Mouse (Mus musculus): ENCODE results near the gene Letm1. TPM values are rescaled to one million over a fixed set of nuclear protein-coding genes. Genes with fewer than 3 reads are reported as not detected.
A peak's percentile ranks its signal among the peaks of the same experiment; 100 is the strongest.

Gene Letm1
- polyA plus RNA-seq, 2 experiments = 31.3 to 44.4 TPM

DNA sequence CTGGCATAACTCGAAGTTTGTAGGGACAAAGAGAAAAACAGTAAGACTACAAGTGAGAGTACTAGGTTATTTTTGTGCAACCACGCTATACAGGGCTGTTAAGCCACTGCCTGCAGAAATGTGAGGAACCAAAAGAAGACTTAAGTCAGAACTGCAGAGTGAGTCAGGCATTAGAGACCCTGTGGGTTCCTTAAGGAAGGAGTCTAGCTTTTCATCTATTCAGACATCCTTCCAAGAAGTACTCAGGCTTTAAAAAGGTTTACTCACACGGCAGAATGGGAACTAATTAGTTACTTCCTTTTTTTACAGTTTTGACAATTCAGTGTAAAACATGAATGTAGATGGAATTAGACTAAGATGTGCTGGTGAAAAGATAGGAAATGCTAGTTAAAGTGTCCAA, 39.8 kb upstream of the Letm1 start:
- Histone ChIP-seq H3K36me3 (ENCODE audit: control insufficient read depth, insufficient read depth, low read length) (peaks cover 6% of the 10 kb centered on the region; the same call in 1 of the 2 replicates), H3K4me1 (ENCODE audit: control insufficient read depth, insufficient read depth, low read length) (peaks cover 9% of the 10 kb centered on the region), H3K9me3 (ENCODE audit: control insufficient read depth, low read length) (no peaks in the 10 kb centered on the region), H3K27me3 (ENCODE audit: control insufficient read depth, insufficient read depth, low read length) (no peaks in the 10 kb centered on the region), H3K9ac (ENCODE audit: low read depth, low read length, severe bottlenecking) (no peak overlapping the region), H3K27ac (replicated peaks; ENCODE audit: low read depth, low read length) (no peak overlapping the region), H3K4me3 (replicated peaks; ENCODE audit: low read length) (0 out of 2 replicates have a peak overlapping the region, but pooled peaks have one; percentile 100), H3K4me2 (replicated peaks; ENCODE audit: low read depth, low read length, severe bottlenecking) (peak overlapping the region; percentile 51)
- DNase-seq (ENCODE audit: low spot score) (no peak), ATAC-seq (ENCODE audit: low FRiP score, low read depth) (no peak)
- TF ChIP-seq POLR2A (IDR thresholded peaks at IDR 0.05; ENCODE audit: borderline replicate concordance, extremely low read depth, insufficient read depth, insufficient read length) = no peak
- WGBS = 26% methylated on average over 3 of the region's 3 CpGs

DNA sequence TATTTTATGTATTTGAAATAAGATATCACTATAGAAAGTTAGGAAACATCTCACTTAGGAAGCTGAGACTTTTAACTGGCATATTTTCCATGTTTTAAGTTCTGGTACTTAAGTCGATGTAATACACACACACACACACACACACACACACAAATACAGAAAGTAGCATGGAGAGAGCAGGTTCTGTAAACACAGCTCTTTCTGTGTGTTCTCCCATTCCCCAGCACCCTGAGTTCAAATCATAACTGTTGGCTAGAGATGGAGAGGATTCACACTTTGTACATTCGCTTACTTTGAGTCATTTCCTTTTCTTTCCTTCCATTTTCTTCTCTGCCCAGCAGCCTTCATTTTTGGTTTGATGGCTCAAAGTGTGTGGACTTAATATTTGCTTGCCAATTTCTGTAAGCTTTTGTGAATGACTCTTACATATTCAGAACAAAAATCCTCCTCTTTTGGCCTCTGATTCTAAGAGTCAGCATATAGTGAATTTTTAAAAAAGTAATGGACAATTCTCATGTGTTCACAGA, 39.3 kb upstream of the Letm1 start:
- ATAC-seq (ENCODE audit: low FRiP score, low read depth) = no peak
- WGBS = 48% methylated on average over 2 of the region's 2 CpGs
- H3K27ac ChIP-seq (replicated peaks; ENCODE audit: low read depth, low read length) = no peak overlapping the region
- peak overlapping the region; percentile 51 for H3K4me2 ChIP-seq (replicated peaks; ENCODE audit: low read depth, low read length, severe bottlenecking)
- H3K4me3 ChIP-seq (replicated peaks; ENCODE audit: low read length) = peak overlapping the region; percentile 100
- no peak for TF ChIP-seq POLR2A (IDR thresholded peaks at IDR 0.05; ENCODE audit: borderline replicate concordance, extremely low read depth, insufficient read depth, insufficient read length)
- peak overlapping the region; percentile 95 for H3K9ac ChIP-seq (ENCODE audit: low read depth, low read length, severe bottlenecking)
- no peaks in the 10 kb centered on the region for H3K27me3 ChIP-seq (ENCODE audit: control insufficient read depth, insufficient read depth, low read length)
- H3K4me1 ChIP-seq (ENCODE audit: control insufficient read depth, insufficient read depth, low read length) = peaks cover 9% of the 10 kb centered on the region
- H3K36me3 ChIP-seq (ENCODE audit: control insufficient read depth, insufficient read depth, low read length) = peaks cover 6% of the 10 kb centered on the region; the same call in 1 of the 2 replicates
- no peak for DNase-seq (ENCODE audit: low spot score)
- H3K9me3 ChIP-seq (ENCODE audit: control insufficient read depth, low read length) = no peaks in the 10 kb centered on the region

DNA sequence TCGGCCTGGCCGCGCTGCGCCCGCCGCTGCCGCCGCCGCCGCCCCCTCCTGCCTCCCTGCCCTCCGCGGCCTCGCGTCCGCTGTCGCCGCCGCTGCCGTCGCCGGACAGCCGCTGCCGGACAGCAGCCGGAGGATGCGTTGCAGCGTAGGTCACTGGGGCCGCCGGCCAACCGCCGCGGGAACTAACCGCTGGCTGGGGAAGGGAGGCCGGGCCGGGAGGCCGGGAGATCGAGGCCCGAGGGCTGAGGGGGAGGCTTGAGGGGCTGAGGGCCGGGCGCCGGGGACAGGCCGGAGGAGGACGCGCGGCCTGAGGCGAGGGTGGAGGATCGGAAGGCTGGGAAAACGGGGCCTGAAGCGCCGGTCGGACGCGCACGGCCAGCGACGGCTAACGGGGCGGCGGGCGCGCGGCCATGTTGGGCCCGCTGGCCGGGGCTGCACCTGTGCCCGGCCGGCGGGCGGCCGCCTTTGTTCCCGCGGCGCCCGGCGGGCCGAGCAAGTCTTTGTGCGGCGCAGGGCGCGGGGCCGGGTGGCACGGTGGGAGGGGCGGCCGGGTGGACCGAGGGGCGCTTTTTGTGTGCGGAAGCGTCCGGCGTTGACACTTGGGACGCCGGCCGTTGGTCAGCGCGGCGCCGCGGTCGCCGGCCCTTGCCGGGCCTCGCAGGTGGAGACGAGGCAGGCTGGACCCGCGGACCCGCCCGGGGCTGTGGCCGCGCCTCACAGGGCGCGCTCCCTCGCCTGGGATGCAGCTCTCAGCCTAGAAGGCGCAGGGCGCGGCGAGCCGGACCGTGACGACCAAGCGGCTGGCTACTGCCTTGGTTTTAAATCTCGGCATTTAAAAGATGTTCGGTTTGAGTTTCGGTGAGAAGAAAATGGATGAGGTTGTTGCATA, 38.4 kb upstream of the Letm1 start:
- H3K4me2 ChIP-seq (replicated peaks; ENCODE audit: low read depth, low read length, severe bottlenecking) = peak overlapping the region; percentile 51
- DNase-seq (ENCODE audit: low spot score) (peak; percentile 15), ATAC-seq (ENCODE audit: low FRiP score, low read depth) (peak; percentile 16; the same call in 1 of the 2 replicates)
- no peaks in the 10 kb centered on the region for H3K27me3 ChIP-seq (ENCODE audit: control insufficient read depth, insufficient read depth, low read length)
- no peaks in the 10 kb centered on the region for H3K9me3 ChIP-seq (ENCODE audit: control insufficient read depth, low read length)
- H3K4me1 ChIP-seq (ENCODE audit: control insufficient read depth, insufficient read depth, low read length) = peaks cover 9% of the 10 kb centered on the region
- H3K9ac ChIP-seq (ENCODE audit: low read depth, low read length, severe bottlenecking) = peak overlapping the region; percentile 95
- no peak for TF ChIP-seq POLR2A (IDR thresholded peaks at IDR 0.05; ENCODE audit: borderline replicate concordance, extremely low read depth, insufficient read depth, insufficient read length)
- under 1% methylated on average over 86 of the region's 121 CpGs for WGBS
- H3K4me3 ChIP-seq (replicated peaks; ENCODE audit: low read length) = peak overlapping the region; percentile 100
- peaks cover 6% of the 10 kb centered on the region; the same call in 1 of the 2 replicates for H3K36me3 ChIP-seq (ENCODE audit: control insufficient read depth, insufficient read depth, low read length)
- peak overlapping the region; percentile 94 for H3K27ac ChIP-seq (replicated peaks; ENCODE audit: low read depth, low read length)

DNA sequence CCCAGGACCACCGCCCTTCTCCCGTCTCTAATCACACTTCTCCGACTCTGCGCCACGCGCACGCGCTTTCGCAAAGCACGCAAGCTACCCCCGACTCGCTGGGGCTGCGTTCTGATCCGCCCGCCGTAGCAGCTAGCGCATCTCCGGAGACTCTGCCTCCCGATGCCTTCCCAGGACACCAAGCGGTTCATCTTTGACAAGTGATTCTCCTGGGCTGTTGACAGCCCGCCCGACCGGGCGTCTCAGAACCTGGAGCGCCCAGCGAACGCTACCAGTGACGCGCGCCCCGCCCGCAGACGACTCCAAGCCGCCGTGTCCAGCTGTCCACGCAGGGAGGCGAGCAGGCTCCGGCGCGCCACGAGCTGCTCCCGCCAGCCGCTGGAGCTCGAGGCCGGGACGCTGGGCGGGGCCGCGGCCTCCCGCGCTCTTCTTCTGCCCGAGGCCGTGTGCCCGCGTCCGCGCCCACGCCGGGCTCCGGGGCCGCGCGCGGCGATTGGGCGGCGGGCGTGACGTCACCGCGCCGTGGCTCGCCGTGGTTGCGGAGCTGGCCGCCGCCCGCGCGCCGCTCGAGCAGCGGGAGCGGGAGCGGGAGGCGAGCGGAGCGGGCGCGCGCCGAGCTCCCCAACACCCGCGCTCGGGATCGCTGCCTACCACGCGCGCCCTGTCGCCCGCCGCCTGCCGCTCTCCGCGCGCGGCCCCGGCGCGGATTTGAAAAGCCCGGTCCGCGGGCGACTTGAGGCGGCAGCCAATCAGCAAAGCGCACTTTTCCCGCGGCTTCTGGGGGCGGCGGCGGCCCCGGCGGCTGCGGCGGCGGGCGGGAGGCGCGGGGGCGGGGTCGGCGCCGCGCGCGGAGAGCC, 37.5 kb upstream of the Letm1 start, which contains the start of gene Nsd2:
Gene Nsd2 (plus strand): TSS at position 850 of the 857 bp plus-strand sequence.
- peak within 1 kb of the TSS; percentile 95 for H3K9ac ChIP-seq (ENCODE audit: low read depth, low read length, severe bottlenecking)
- 0 out of 2 replicates have a peak, but pooled peaks have one; percentile 55 for TF ChIP-seq POLR2A (IDR thresholded peaks at IDR 0.05; ENCODE audit: borderline replicate concordance, extremely low read depth, insufficient read depth, insufficient read length)
- H3K27ac ChIP-seq (replicated peaks; ENCODE audit: low read depth, low read length) = peak within 1 kb of the TSS; percentile 94
- peaks cover 6% of the 10 kb centered on the region; the same call in 1 of the 2 replicates for H3K36me3 ChIP-seq (ENCODE audit: control insufficient read depth, insufficient read depth, low read length)
- H3K4me2 ChIP-seq (replicated peaks; ENCODE audit: low read depth, low read length, severe bottlenecking) = peak within 1 kb of the TSS; percentile 83
- H3K4me1 ChIP-seq (ENCODE audit: control insufficient read depth, insufficient read depth, low read length) = peaks cover 9% of the 10 kb centered on the region
- H3K27me3 ChIP-seq (ENCODE audit: control insufficient read depth, insufficient read depth, low read length) = no peaks in the 10 kb centered on the region
- DNase-seq (ENCODE audit: low spot score) (peak; percentile 92), ATAC-seq (ENCODE audit: low FRiP score, low read depth) (peak; percentile 91)
- peak within 1 kb of the TSS; percentile 100 for H3K4me3 ChIP-seq (replicated peaks; ENCODE audit: low read length)
- WGBS = under 1% methylated on average over 51 of the region's 136 CpGs
- no peaks in the 10 kb centered on the region for H3K9me3 ChIP-seq (ENCODE audit: control insufficient read depth, low read length)
